Comparison of ENCODE assay signal across 23 mouse cellular contexts in genomic region chr1:132061750-132062541, GRCm38 (mm10). TPM values are rescaled to one million over a fixed set of nuclear protein-coding genes. Genes with fewer than 3 reads are reported as not detected.
DNase-seq lines count a peak whose midpoint lies in the region; ATAC-seq and TF ChIP-seq lines count a peak whose summit lies in the region.
"Had no signal": no experiment of that assay in that cellular context is flagged by ENCODE, and none has a peak within 500 bp of the region (broad histone marks: within the 10 kb centered on the region; RNA-seq: fewer than 3 reads in every experiment).

No protein-coding gene starts in this region.

- WGBS in kidney, embryonic 14.5 days = 23% methylated on average over 6 of the region's 6 CpGs
- 76% methylated on average over 6 of the region's 6 CpGs for WGBS in forebrain, embryonic 11.5 days
- WGBS in liver, embryonic 12.5 days (ENCODE audit: insufficient replicate concordance) = 56% methylated on average over 6 of the region's 6 CpGs

- ATAC-seq in kidney, embryonic 14.5 days (ENCODE audit: low FRiP score, low TSS enrichment) = peak; percentile 41
- ATAC-seq in forebrain, embryonic 11.5 days (replicated peaks; ENCODE audit: low FRiP score) = no peak
- ATAC-seq in liver, embryonic 12.5 days = no peak

- H3K27me3 ChIP-seq in kidney, embryonic 14.5 days (ENCODE audit: control insufficient read depth, insufficient read depth, low read length) = peaks cover 12% of the 10 kb centered on the region; the same call in 1 of the 2 replicates
- peaks cover 3% of the 10 kb centered on the region for H3K27me3 ChIP-seq in forebrain, embryonic 11.5 days (ENCODE audit: control insufficient read depth, insufficient read depth, low read length)
- H3K27me3 ChIP-seq in liver, embryonic 12.5 days (replicated peaks) = peaks cover 47% of the 10 kb centered on the region

- no peak overlapping the region for H3K9ac ChIP-seq in kidney, embryonic 14.5 days (ENCODE audit: low read depth, low read length)
- H3K9ac ChIP-seq in forebrain, embryonic 11.5 days (ENCODE audit: low read length) = no peak overlapping the region
- no peak overlapping the region for H3K9ac ChIP-seq in liver, embryonic 12.5 days
- H3K9ac ChIP-seq: hindbrain, embryonic 12.5 days had no signal

- no peaks in the 10 kb centered on the region for H3K9me3 ChIP-seq in kidney, embryonic 14.5 days (ENCODE audit: control insufficient read depth, low read length)
- no peaks in the 10 kb centered on the region for H3K9me3 ChIP-seq in forebrain, embryonic 11.5 days (ENCODE audit: control insufficient read depth, low read length)
- no peaks in the 10 kb centered on the region for H3K9me3 ChIP-seq in liver, embryonic 12.5 days (replicated peaks)
- H3K9me3 ChIP-seq: forebrain, embryonic 10.5 days; G1E; heart, embryonic 10.5 days; hindbrain, embryonic 12.5 days; limb, embryonic 10.5 days had no signal

- no peaks in the 10 kb centered on the region for H3K36me3 ChIP-seq in kidney, embryonic 14.5 days (ENCODE audit: control insufficient read depth, insufficient read depth, low read length)
- no peaks in the 10 kb centered on the region for H3K36me3 ChIP-seq in forebrain, embryonic 11.5 days (ENCODE audit: control insufficient read depth, insufficient read depth, low read length)
- no peaks in the 10 kb centered on the region for H3K36me3 ChIP-seq in liver, embryonic 12.5 days
- H3K36me3 ChIP-seq: forebrain, embryonic 10.5 days; G1E; heart, embryonic 10.5 days; hindbrain, embryonic 12.5 days; limb, embryonic 10.5 days had no signal

- H3K4me1 ChIP-seq in kidney, embryonic 14.5 days (ENCODE audit: control insufficient read depth, insufficient read depth, low read length) = 0 out of 2 replicates have a peak, but pooled peaks cover 4% of the 10 kb centered on the region
- H3K4me1 ChIP-seq in forebrain, embryonic 11.5 days (replicated peaks; ENCODE audit: control insufficient read depth, insufficient read depth, low read length) = no peaks in the 10 kb centered on the region
- no peaks in the 10 kb centered on the region for H3K4me1 ChIP-seq in liver, embryonic 12.5 days
- H3K4me1 ChIP-seq: forebrain, embryonic 10.5 days; limb, embryonic 10.5 days had no signal

- peak overlapping the region; percentile 68 for H3K27ac ChIP-seq in gastrocnemius, adult 2 months
- H3K27ac ChIP-seq in kidney, embryonic 14.5 days (ENCODE audit: low read depth, low read length) = peak overlapping the region; percentile 4; the same call in 1 of the 2 replicates
- no peak overlapping the region for H3K27ac ChIP-seq in forebrain, embryonic 11.5 days (ENCODE audit: low read depth, low read length)
- H3K27ac ChIP-seq in liver, embryonic 12.5 days = no peak overlapping the region
- H3K27ac ChIP-seq: forebrain, embryonic 10.5 days; heart, embryonic 10.5 days; hindbrain, embryonic 12.5 days; left cerebral cortex, adult 2 months; limb, embryonic 10.5 days had no signal

- no peak for TF ChIP-seq CTCF in gastrocnemius, adult 2 months (IDR thresholded peaks at IDR 0.05)

- no peak overlapping the region for H3K4me3 ChIP-seq in gastrocnemius, adult 2 months
- H3K4me3 ChIP-seq in kidney, embryonic 14.5 days (ENCODE audit: low read length) = no peak overlapping the region
- no peak overlapping the region for H3K4me3 ChIP-seq in forebrain, embryonic 11.5 days (ENCODE audit: low read depth, low read length)
- no peak overlapping the region for H3K4me3 ChIP-seq in liver, embryonic 12.5 days
- H3K4me3 ChIP-seq: forebrain, embryonic 10.5 days; heart, embryonic 10.5 days; hindbrain, embryonic 12.5 days; left cerebral cortex, adult 2 months; limb, embryonic 10.5 days had no signal

- no peak overlapping the region for H3K4me2 ChIP-seq in kidney, embryonic 14.5 days (replicated peaks; ENCODE audit: low read depth, low read length)
- H3K4me2 ChIP-seq in forebrain, embryonic 11.5 days (ENCODE audit: low read depth, low read length, severe bottlenecking) = no peak overlapping the region
- H3K4me2 ChIP-seq in liver, embryonic 12.5 days = no peak overlapping the region
- H3K4me2 ChIP-seq: hindbrain, embryonic 12.5 days had no signal

- intact Hi-C loops in gastrocnemius, adult 2 months (cut with DNase I) = no loop called here

- DNase-seq in gastrocnemius, adult 2 months = peak; percentile 56
- no peak for DNase-seq in gastrocnemius, postnatal 10 days
- peak; percentile 60 to 80 for DNase-seq in kidney, postnatal 36 days
- DNase-seq in left cerebral cortex, adult 11 months (ENCODE audit: low spot score) = no peak
- no peak for DNase-seq in lung, postnatal 10 days
- no peak for DNase-seq in forebrain, embryonic 11.5 days (ENCODE audit: low spot score)
- DNase-seq: adrenal gland, postnatal 25 days; cerebellum, adult 11-12 months; cerebellum, postnatal 25 days; heart, postnatal 10 days; lung, adult 2 months; lung, postnatal 36 days; right cerebral cortex, postnatal 25 days; thymus, adult 18-20 months; thymus, postnatal 4 days had no signal

RNA-seq across cellular contexts. Expression of gene Mfsd4a, which starts 5.9 kb away (rescaled TPM):
- total RNA-seq in gastrocnemius, adult 2 months (2021) = 1 to 10 TPM; 4.4 to 9.8 TPM
- total RNA-seq in gastrocnemius, postnatal 10 days (2021) = 1 to 10 TPM; 1.4 to 1.8 TPM
- polyA plus RNA-seq in kidney, embryonic 14.5 days (2014; fragmentation: Nextera tagmentation; extraction: Ambion mirVana) = 5.4 and 19.7 TPM in 2 replicates
- polyA plus RNA-seq in forebrain, embryonic 11.5 days (2014; fragmentation: Nextera tagmentation; extraction: Ambion mirVana) = 10.5 and 13.6 TPM in 2 replicates
- 8.2 and 8.5 TPM in 2 replicates for polyA plus RNA-seq in liver, embryonic 12.5 days (2016; fragmentation: Nextera tagmentation; extraction: Ambion mirVana)
- polyA plus RNA-seq: G1E had no signal

RNA-seq across cellular contexts. Expression of gene Elk4, which starts 54.5 kb away (rescaled TPM):
- 10 to 100 TPM; 69.6 to 76.1 TPM for total RNA-seq in gastrocnemius, adult 2 months (2021)
- 10 to 100 TPM; 76.7 to 86.1 TPM for total RNA-seq in gastrocnemius, postnatal 10 days (2021)
- polyA plus RNA-seq in kidney, embryonic 14.5 days (2014; fragmentation: Nextera tagmentation; extraction: Ambion mirVana) = 35.4 and 37.3 TPM in 2 replicates
- polyA plus RNA-seq in forebrain, embryonic 11.5 days (2014; fragmentation: Nextera tagmentation; extraction: Ambion mirVana) = 19.8 and 20.3 TPM in 2 replicates
- polyA plus RNA-seq in liver, embryonic 12.5 days (2016; fragmentation: Nextera tagmentation; extraction: Ambion mirVana) = 14.4 and 16.4 TPM in 2 replicates

Comparison
In these comparisons a context has a peak if more than half of its experiments do, and no peak if none do; other contexts are left out.
1. DNase-seq: peak in gastrocnemius, adult 2 months (single experiment) and kidney, postnatal 36 days (2 of 2); none in gastrocnemius, postnatal 10 days (single experiment), left cerebral cortex, adult 11 months (single experiment), lung, postnatal 10 days (single experiment) and forebrain, embryonic 11.5 days (single experiment).
2. H3K27ac ChIP-seq: peak in gastrocnemius, adult 2 months (single experiment) and kidney, embryonic 14.5 days (single experiment); none in forebrain, embryonic 11.5 days (single experiment) and liver, embryonic 12.5 days (single experiment).